Comparison of ENCODE assay signal across 8 mouse cellular contexts in genomic region chr7:19744590-19745385, GRCm38 (mm10). TPM values are rescaled to one million over a fixed set of nuclear protein-coding genes. Genes with fewer than 3 reads are reported as not detected.
A peak's percentile ranks its signal among the peaks of the same experiment; 100 is the strongest.
DNase-seq lines count a peak whose midpoint lies in the region; ATAC-seq and TF ChIP-seq lines count a peak whose summit lies in the region.

No protein-coding gene starts in this region.

- intact Hi-C loops in left cerebral cortex, postnatal 36 days (cut with DNase I) = no loop called here

- H3K4me3 ChIP-seq in ES-Bruce4 (ENCODE audit: low read depth, low read length) = no peak overlapping the region; the same call in 1 of the 2 replicates
- H3K4me3 ChIP-seq in hindbrain, embryonic 12.5 days = no peak overlapping the region
- no peak overlapping the region for H3K4me3 ChIP-seq in limb, embryonic 15.5 days
- H3K4me3 ChIP-seq in thymus, adult 2 months (ENCODE audit: control insufficient read depth, insufficient read depth, low read length) = no peak overlapping the region
- H3K4me3 ChIP-seq in forebrain, embryonic 14.5 days (ENCODE audit: low read depth, low read length) = no peak overlapping the region

- H3K9ac ChIP-seq in ES-Bruce4 (ENCODE audit: low read depth, poor library complexity, severe bottlenecking) = 0 out of 2 replicates have a peak overlapping the region, but pooled peaks have one; percentile 19
- H3K9ac ChIP-seq in hindbrain, embryonic 12.5 days = 0 out of 2 replicates have a peak overlapping the region, but pooled peaks have one; percentile 14
- H3K9ac ChIP-seq in limb, embryonic 15.5 days = no peak overlapping the region
- no peak overlapping the region for H3K9ac ChIP-seq in forebrain, embryonic 14.5 days (ENCODE audit: low read length)

- peaks cover 20% of the 10 kb centered on the region for H3K36me3 ChIP-seq in ES-Bruce4 (ENCODE audit: control insufficient read depth, insufficient read depth, low read length, poor library complexity, severe bottlenecking)
- H3K36me3 ChIP-seq in hindbrain, embryonic 12.5 days = peaks cover 11% of the 10 kb centered on the region; the same call in 1 of the 2 replicates
- H3K36me3 ChIP-seq in limb, embryonic 15.5 days = peaks cover 10% of the 10 kb centered on the region; the same call in 1 of the 2 replicates
- H3K36me3 ChIP-seq in thymus, adult 2 months (ENCODE audit: control insufficient read depth, insufficient read depth, low read length) = no peaks in the 10 kb centered on the region
- peaks cover 10% of the 10 kb centered on the region; the same call in 1 of the 2 replicates for H3K36me3 ChIP-seq in forebrain, embryonic 14.5 days (ENCODE audit: control insufficient read depth, insufficient read depth, low read length)

- no peaks in the 10 kb centered on the region for H3K9me3 ChIP-seq in ES-Bruce4 (replicated peaks; ENCODE audit: control insufficient read depth, insufficient read depth, low read length, poor library complexity, severe bottlenecking)
- H3K9me3 ChIP-seq in hindbrain, embryonic 12.5 days (replicated peaks) = no peaks in the 10 kb centered on the region
- H3K9me3 ChIP-seq in limb, embryonic 15.5 days = no peaks in the 10 kb centered on the region
- no peaks in the 10 kb centered on the region for H3K9me3 ChIP-seq in forebrain, embryonic 14.5 days (replicated peaks; ENCODE audit: control insufficient read depth, low read length)

- 61% methylated on average over 14 of the region's 14 CpGs for WGBS in hindbrain, embryonic 12.5 days
- WGBS in limb, embryonic 15.5 days = 49% methylated on average over 14 of the region's 14 CpGs
- WGBS in thymus, adult 2 months = 61% methylated on average over 14 of the region's 14 CpGs
- 79% methylated on average over 14 of the region's 14 CpGs for WGBS in forebrain, embryonic 14.5 days

- DNase-seq in thymus, adult 2 months = no peak
- no peak for DNase-seq in left cerebral cortex, postnatal 36 days (ENCODE audit: low spot score in 2 of 2)
- DNase-seq in forebrain, embryonic 14.5 days (ENCODE audit: low spot score) = no peak
- no peak for DNase-seq in frontal cortex, postnatal 14 days (ENCODE audit: low spot score in 2 of 2)

- no peak for TF ChIP-seq CTCF in ES-Bruce4 (IDR thresholded peaks at IDR 0.05; ENCODE audit: low read depth, low read length)
- TF ChIP-seq CTCF in thymus, adult 2 months (IDR thresholded peaks at IDR 0.05; ENCODE audit: borderline replicate concordance, control insufficient read depth, extremely low read depth, insufficient read depth, low read length, poor library complexity) = no peak

- H3K27me3 ChIP-seq in ES-Bruce4 (ENCODE audit: control insufficient read depth, insufficient read depth, low read length, poor library complexity, severe bottlenecking) = no peaks in the 10 kb centered on the region
- H3K27me3 ChIP-seq in hindbrain, embryonic 12.5 days = no peaks in the 10 kb centered on the region
- no peaks in the 10 kb centered on the region for H3K27me3 ChIP-seq in limb, embryonic 15.5 days
- no peaks in the 10 kb centered on the region; the same call in 1 of the 2 replicates for H3K27me3 ChIP-seq in thymus, adult 2 months (ENCODE audit: control insufficient read depth, insufficient read depth, low read length)
- H3K27me3 ChIP-seq in forebrain, embryonic 14.5 days (replicated peaks; ENCODE audit: control insufficient read depth, insufficient read depth, low read length) = no peaks in the 10 kb centered on the region

- no peak for TF ChIP-seq EP300 in ES-Bruce4 (IDR thresholded peaks at IDR 0.05; ENCODE audit: insufficient read depth, low read depth, low read length)

- peak; percentile 60 for ATAC-seq in common myeloid progenitor, adult 5-6 weeks (replicated peaks; ENCODE audit: low read depth, poor library complexity, severe bottlenecking)
- ATAC-seq in hindbrain, embryonic 12.5 days (ENCODE audit: low FRiP score) = no peak
- no peak for ATAC-seq in limb, embryonic 15.5 days (ENCODE audit: insufficient number of reproducible peaks, low FRiP score, low TSS enrichment, low read depth)
- ATAC-seq in forebrain, embryonic 14.5 days = no peak

- H3K27ac ChIP-seq in ES-Bruce4 (ENCODE audit: insufficient read depth, low read length) = peak overlapping the region; percentile 16; the same call in 1 of the 2 replicates
- H3K27ac ChIP-seq in hindbrain, embryonic 12.5 days = peak overlapping the region; percentile 52; the same call in 1 of the 2 replicates
- H3K27ac ChIP-seq in limb, embryonic 15.5 days = peak overlapping the region; percentile 64
- H3K27ac ChIP-seq in thymus, adult 2 months (ENCODE audit: control insufficient read depth, insufficient read depth, low read length) = no peak overlapping the region
- no peak overlapping the region for H3K27ac ChIP-seq in forebrain, embryonic 14.5 days (ENCODE audit: low read depth, low read length)

- H3K4me1 ChIP-seq in ES-Bruce4 (ENCODE audit: control insufficient read depth, insufficient read depth, low read length) = peaks cover 18% of the 10 kb centered on the region
- peaks cover 51% of the 10 kb centered on the region for H3K4me1 ChIP-seq in hindbrain, embryonic 12.5 days
- H3K4me1 ChIP-seq in limb, embryonic 15.5 days = peaks cover 52% of the 10 kb centered on the region
- peaks cover 11% of the 10 kb centered on the region for H3K4me1 ChIP-seq in thymus, adult 2 months (replicated peaks; ENCODE audit: control insufficient read depth, insufficient read depth, low read length)
- peaks cover 20% of the 10 kb centered on the region for H3K4me1 ChIP-seq in forebrain, embryonic 14.5 days (ENCODE audit: control insufficient read depth, insufficient read depth, low read length)

- TF ChIP-seq POLR2A in ES-Bruce4 (IDR thresholded peaks at IDR 0.05; ENCODE audit: insufficient read depth, low read length) = no peak
- TF ChIP-seq POLR2A in thymus, adult 2 months (IDR thresholded peaks at IDR 0.05; ENCODE audit: control insufficient read depth, extremely low read depth, insufficient read depth, low read length, poor library complexity) = no peak

- H3K4me2 ChIP-seq in hindbrain, embryonic 12.5 days (replicated peaks) = no peak overlapping the region
- H3K4me2 ChIP-seq in limb, embryonic 15.5 days = no peak overlapping the region
- no peak overlapping the region for H3K4me2 ChIP-seq in forebrain, embryonic 14.5 days (ENCODE audit: low read length)

RNA-seq across cellular contexts. Expression of gene Nectin2, which starts 5.5 kb away (rescaled TPM):
- 86.7 and 97.9 TPM in 2 replicates for polyA plus RNA-seq in ES-Bruce4 (2011; ENCODE audit: insufficient read depth, insufficient read length, low read depth, missing spikeins)
- 0.73 and 2.5 TPM in 2 replicates for total RNA-seq in common myeloid progenitor, adult 5-6 weeks (2017)
- polyA plus RNA-seq in hindbrain, embryonic 12.5 days (2016; fragmentation: Nextera tagmentation; extraction: Ambion mirVana) = 60.8 and 67.1 TPM in 2 replicates
- 84.5 and 85.1 TPM in 2 replicates for polyA plus RNA-seq in limb, embryonic 15.5 days (2015; fragmentation: Nextera tagmentation; extraction: Ambion mirVana)
- polyA plus RNA-seq in thymus, adult 2 months (2012; rRNA removed) = 10.0 and 11.4 TPM in 2 replicates
- total RNA-seq in left cerebral cortex, postnatal 36 days (2021) = 1 to 10 TPM; 7.2 to 9.3 TPM
- polyA plus RNA-seq in forebrain, embryonic 14.5 days (2014; fragmentation: Nextera tagmentation; extraction: Ambion mirVana) = 33.0 and 39.7 TPM in 2 replicates

RNA-seq across cellular contexts. Expression of gene Bcam, which starts 26.0 kb away (rescaled TPM):
- 138 and 154 TPM in 2 replicates for polyA plus RNA-seq in ES-Bruce4 (2011; ENCODE audit: insufficient read depth, insufficient read length, low read depth, missing spikeins)
- total RNA-seq in common myeloid progenitor, adult 5-6 weeks (2017) = 0.32 TPM in 1 of 2 replicates, not detected in the other
- polyA plus RNA-seq in hindbrain, embryonic 12.5 days (2016; fragmentation: Nextera tagmentation; extraction: Ambion mirVana) = 21.0 and 25.1 TPM in 2 replicates
- 120 and 150 TPM in 2 replicates for polyA plus RNA-seq in limb, embryonic 15.5 days (2015; fragmentation: Nextera tagmentation; extraction: Ambion mirVana)
- polyA plus RNA-seq in thymus, adult 2 months (2012; rRNA removed) = 36.4 and 55.5 TPM in 2 replicates
- 10 to 100 TPM; 12.2 to 13.1 TPM for total RNA-seq in left cerebral cortex, postnatal 36 days (2021)
- polyA plus RNA-seq in forebrain, embryonic 14.5 days (2014; fragmentation: Nextera tagmentation; extraction: Ambion mirVana) = 5.8 and 7.6 TPM in 2 replicates

RNA-seq across cellular contexts. Expression of gene Tomm40, which starts 29.6 kb away (rescaled TPM):
- 68.2 TPM in 2 replicates for polyA plus RNA-seq in ES-Bruce4 (2011; ENCODE audit: insufficient read depth, insufficient read length, low read depth, missing spikeins)
- total RNA-seq in common myeloid progenitor, adult 5-6 weeks (2017) = 40.1 and 47.0 TPM in 2 replicates
- polyA plus RNA-seq in hindbrain, embryonic 12.5 days (2016; fragmentation: Nextera tagmentation; extraction: Ambion mirVana) = 136 and 138 TPM in 2 replicates
- 129 and 139 TPM in 2 replicates for polyA plus RNA-seq in limb, embryonic 15.5 days (2015; fragmentation: Nextera tagmentation; extraction: Ambion mirVana)
- polyA plus RNA-seq in thymus, adult 2 months (2012; rRNA removed) = 109 and 120 TPM in 2 replicates
- 100 to 1,000 TPM; 113 to 125 TPM for total RNA-seq in left cerebral cortex, postnatal 36 days (2021)
- polyA plus RNA-seq in forebrain, embryonic 14.5 days (2014; fragmentation: Nextera tagmentation; extraction: Ambion mirVana) = 86.3 and 109 TPM in 2 replicates

RNA-seq across cellular contexts. Expression of gene Apoe, which starts 45.8 kb away (rescaled TPM):
- polyA plus RNA-seq in ES-Bruce4 (2011; ENCODE audit: insufficient read depth, insufficient read length, low read depth, missing spikeins) = 1,030 and 1,048 TPM in 2 replicates
- total RNA-seq in common myeloid progenitor, adult 5-6 weeks (2017) = 659 and 679 TPM in 2 replicates
- polyA plus RNA-seq in hindbrain, embryonic 12.5 days (2016; fragmentation: Nextera tagmentation; extraction: Ambion mirVana) = 228 and 246 TPM in 2 replicates
- polyA plus RNA-seq in limb, embryonic 15.5 days (2015; fragmentation: Nextera tagmentation; extraction: Ambion mirVana) = 409 and 468 TPM in 2 replicates
- 1,583 and 2,086 TPM in 2 replicates for polyA plus RNA-seq in thymus, adult 2 months (2012; rRNA removed)
- total RNA-seq in left cerebral cortex, postnatal 36 days (2021) = 1,000 to 10,000 TPM; 1,886 to 2,087 TPM
- 261 and 304 TPM in 2 replicates for polyA plus RNA-seq in forebrain, embryonic 14.5 days (2014; fragmentation: Nextera tagmentation; extraction: Ambion mirVana)

RNA-seq across cellular contexts. Expression of gene Cblc, which starts 51.8 kb away (rescaled TPM):
- polyA plus RNA-seq in ES-Bruce4 (2011; ENCODE audit: insufficient read depth, insufficient read length, low read depth, missing spikeins) = 17.1 and 23.2 TPM in 2 replicates
- not detected in 2 replicates for total RNA-seq in common myeloid progenitor, adult 5-6 weeks (2017)
- 1.0 and 1.3 TPM in 2 replicates for polyA plus RNA-seq in hindbrain, embryonic 12.5 days (2016; fragmentation: Nextera tagmentation; extraction: Ambion mirVana)
- 14.6 and 15.2 TPM in 2 replicates for polyA plus RNA-seq in limb, embryonic 15.5 days (2015; fragmentation: Nextera tagmentation; extraction: Ambion mirVana)
- polyA plus RNA-seq in thymus, adult 2 months (2012; rRNA removed) = 2.4 and 2.8 TPM in 2 replicates
- total RNA-seq in left cerebral cortex, postnatal 36 days (2021) = not detected
- not detected in 2 replicates for polyA plus RNA-seq in forebrain, embryonic 14.5 days (2014; fragmentation: Nextera tagmentation; extraction: Ambion mirVana)

Comparison
In these comparisons a context has a peak if more than half of its experiments do, and no peak if none do; other contexts are left out.
1. H3K27ac ChIP-seq: peak in ES-Bruce4 (single experiment), hindbrain, embryonic 12.5 days (single experiment) and limb, embryonic 15.5 days (single experiment); none in thymus, adult 2 months (single experiment) and forebrain, embryonic 14.5 days (single experiment).
2. H3K9ac ChIP-seq: peak in ES-Bruce4 (single experiment) and hindbrain, embryonic 12.5 days (single experiment); none in limb, embryonic 15.5 days (single experiment) and forebrain, embryonic 14.5 days (single experiment).